ENCODE assay signal across 12 mouse cellular contexts in the genomic region with DNA sequence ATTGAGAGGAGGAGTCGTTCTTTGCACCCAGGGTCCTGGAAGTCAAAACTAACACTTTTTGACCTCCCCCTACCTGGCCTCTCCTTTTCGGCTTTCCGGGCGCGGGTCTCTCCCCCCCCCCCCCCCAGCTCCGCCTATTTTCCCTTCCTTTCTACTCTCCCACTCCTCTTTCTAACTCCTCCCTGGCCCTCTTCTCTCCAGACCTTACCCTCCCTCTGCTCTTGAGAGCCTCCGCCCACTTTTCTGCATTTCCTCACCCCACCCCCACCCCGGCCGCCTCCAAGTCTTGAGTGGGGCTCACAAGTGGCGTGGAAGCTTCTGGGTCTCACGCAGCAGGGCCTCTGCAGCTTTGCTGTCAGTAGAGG. TPM values are rescaled to one million over a fixed set of nuclear protein-coding genes. Genes with fewer than 3 reads are reported as not detected.
DNase-seq lines count a peak whose midpoint lies in the region; ATAC-seq and TF ChIP-seq lines count a peak whose summit lies in the region.
"Had no signal": no experiment of that assay in that cellular context is flagged by ENCODE, and none has a peak within 500 bp of the region (broad histone marks: within the 10 kb centered on the region; RNA-seq: fewer than 3 reads in every experiment).

No protein-coding gene starts in this region.

- H3K4me1 ChIP-seq in kidney, embryonic 14.5 days (ENCODE audit: control insufficient read depth, insufficient read depth, low read length): peaks cover 6% of the 10 kb centered on the region; the same call in 1 of the 2 replicates
- H3K4me1 ChIP-seq in forebrain, embryonic 16.5 days (replicated peaks; ENCODE audit: control insufficient read depth, insufficient read depth, low read length): peaks cover 16% of the 10 kb centered on the region
- 0 out of 2 replicates have a peak, but pooled peaks cover 5% of the 10 kb centered on the region for H3K4me1 ChIP-seq in limb, embryonic 14.5 days (ENCODE audit: control insufficient read depth, insufficient read depth, low read length)
- H3K4me1 ChIP-seq in stomach, postnatal 0 days (replicated peaks; ENCODE audit: control insufficient read depth, insufficient read depth): no peaks in the 10 kb centered on the region

- no peak for DNase-seq in kidney, adult 11 months
- no peak for DNase-seq in limb, embryonic 14.5 days (ENCODE audit: low spot score)
- no peak for DNase-seq in stomach, postnatal 0 days (ENCODE audit: low spot score)
- DNase-seq in lung, postnatal 14 days: no peak
- no peak for DNase-seq in layer of hippocampus, postnatal 36 days
- no peak for DNase-seq in gastrocnemius, postnatal 25 days
- DNase-seq: heart, postnatal 4 days; lung, postnatal 10 days had no signal

- no peak for TF ChIP-seq POLR2A in limb, embryonic 14.5 days (IDR thresholded peaks at IDR 0.05; ENCODE audit: borderline replicate concordance, extremely low read depth, insufficient read depth, insufficient read length)

- no peak for ATAC-seq in kidney, embryonic 14.5 days (ENCODE audit: low FRiP score, low TSS enrichment)
- no peak for ATAC-seq in forebrain, embryonic 16.5 days
- ATAC-seq in limb, embryonic 14.5 days (ENCODE audit: low FRiP score, low read depth): no peak
- ATAC-seq in stomach, postnatal 0 days (ENCODE audit: low FRiP score, low TSS enrichment): no peak
- ATAC-seq: CD4-positive, CD25-positive, alpha-beta regulatory T cell, adult 4 months had no signal

- H3K9ac ChIP-seq in kidney, embryonic 14.5 days (ENCODE audit: low read depth, low read length): no peak overlapping the region
- no peak overlapping the region; the same call in 1 of the 2 replicates for H3K9ac ChIP-seq in forebrain, embryonic 16.5 days (replicated peaks; ENCODE audit: low read depth, low read length)
- H3K9ac ChIP-seq in limb, embryonic 14.5 days (ENCODE audit: low read depth, low read length, severe bottlenecking): no peak overlapping the region
- H3K9ac ChIP-seq in stomach, postnatal 0 days (ENCODE audit: low read length): no peak overlapping the region

- no peak for TF ChIP-seq CTCF in stomach, postnatal 0 days (IDR thresholded peaks at IDR 0.05; ENCODE audit: low read depth)

- H3K4me2 ChIP-seq in kidney, embryonic 14.5 days (replicated peaks; ENCODE audit: low read depth, low read length): no peak overlapping the region; the same call in 1 of the 2 replicates
- H3K4me2 ChIP-seq in forebrain, embryonic 16.5 days (ENCODE audit: low read length): peak overlapping the region; percentile 65
- H3K4me2 ChIP-seq in limb, embryonic 14.5 days (replicated peaks; ENCODE audit: low read depth, low read length, severe bottlenecking): peak overlapping the region; percentile 60
- peak overlapping the region; percentile 38; the same call in 1 of the 2 replicates for H3K4me2 ChIP-seq in stomach, postnatal 0 days (replicated peaks; ENCODE audit: low read depth)

- no peaks in the 10 kb centered on the region for H3K36me3 ChIP-seq in kidney, embryonic 14.5 days (ENCODE audit: control insufficient read depth, insufficient read depth, low read length)
- no peaks in the 10 kb centered on the region for H3K36me3 ChIP-seq in forebrain, embryonic 16.5 days (ENCODE audit: control insufficient read depth, insufficient read depth)
- no peaks in the 10 kb centered on the region for H3K36me3 ChIP-seq in limb, embryonic 14.5 days (ENCODE audit: control insufficient read depth, insufficient read depth, low read length)
- H3K36me3 ChIP-seq in stomach, postnatal 0 days (ENCODE audit: control insufficient read depth, insufficient read depth, low read length): no peaks in the 10 kb centered on the region

- peaks cover 74% of the 10 kb centered on the region for H3K27me3 ChIP-seq in kidney, embryonic 14.5 days (ENCODE audit: control insufficient read depth, insufficient read depth, low read length)
- H3K27me3 ChIP-seq in forebrain, embryonic 16.5 days (replicated peaks; ENCODE audit: control insufficient read depth, insufficient read depth, low read length): peaks cover 65% of the 10 kb centered on the region
- H3K27me3 ChIP-seq in limb, embryonic 14.5 days (ENCODE audit: control insufficient read depth, insufficient read depth, low read length): peaks cover 67% of the 10 kb centered on the region
- H3K27me3 ChIP-seq in stomach, postnatal 0 days (ENCODE audit: control insufficient read depth, insufficient read depth, low read length): peaks cover 27% of the 10 kb centered on the region

- H3K9me3 ChIP-seq in kidney, embryonic 14.5 days (ENCODE audit: control insufficient read depth, low read length): no peaks in the 10 kb centered on the region
- no peaks in the 10 kb centered on the region for H3K9me3 ChIP-seq in forebrain, embryonic 16.5 days (ENCODE audit: control insufficient read depth, low read length)
- H3K9me3 ChIP-seq in limb, embryonic 14.5 days (ENCODE audit: control insufficient read depth, low read length): no peaks in the 10 kb centered on the region
- no peaks in the 10 kb centered on the region for H3K9me3 ChIP-seq in stomach, postnatal 0 days (ENCODE audit: control insufficient read depth, low read length)

- H3K27ac ChIP-seq in kidney, embryonic 14.5 days (ENCODE audit: low read depth, low read length): no peak overlapping the region
- no peak overlapping the region for H3K27ac ChIP-seq in forebrain, embryonic 16.5 days (ENCODE audit: low read length)
- no peak overlapping the region for H3K27ac ChIP-seq in limb, embryonic 14.5 days (replicated peaks; ENCODE audit: low read depth, low read length)
- H3K27ac ChIP-seq in stomach, postnatal 0 days (replicated peaks): no peak overlapping the region
- H3K27ac ChIP-seq: left cerebral cortex, adult 2 months had no signal

- TF ChIP-seq EP300 in stomach, postnatal 0 days (optimal IDR thresholded peaks at IDR 0.05): no peak

- WGBS in kidney, embryonic 14.5 days: 2% methylated on average over 8 of the region's 11 CpGs
- 1% methylated on average over 10 of the region's 11 CpGs for WGBS in forebrain, embryonic 16.5 days
- WGBS in limb, embryonic 14.5 days: 0% methylated on average over 8 of the region's 11 CpGs
- WGBS in stomach, postnatal 0 days: 2% methylated on average over 7 of the region's 11 CpGs

- H3K4me3 ChIP-seq in kidney, embryonic 14.5 days (ENCODE audit: low read length): peak overlapping the region; percentile 36; the same call in 1 of the 2 replicates
- H3K4me3 ChIP-seq in forebrain, embryonic 16.5 days (replicated peaks; ENCODE audit: low read length): peak overlapping the region; percentile 45
- H3K4me3 ChIP-seq in limb, embryonic 14.5 days (replicated peaks; ENCODE audit: low read length): peak overlapping the region; percentile 37
- H3K4me3 ChIP-seq in stomach, postnatal 0 days (ENCODE audit: low read depth, low read length): no peak overlapping the region
- H3K4me3 ChIP-seq: left cerebral cortex, adult 2 months had no signal

RNA-seq across cellular contexts. Expression of gene Chat, which starts 0.3 kb away (rescaled TPM):
- 0.08 TPM in 1 of 2 replicates, not detected in the other for polyA plus RNA-seq in kidney, embryonic 14.5 days (2014; fragmentation: Nextera tagmentation; extraction: Ambion mirVana)
- 0.09 and 0.77 TPM in 2 replicates for polyA plus RNA-seq in forebrain, embryonic 16.5 days (2015; fragmentation: Nextera tagmentation; extraction: Ambion mirVana)
- 0.03 TPM in 1 of 2 replicates, not detected in the other for polyA plus RNA-seq in limb, embryonic 14.5 days (2012; rRNA removed)
- polyA plus RNA-seq in limb, embryonic 14.5 days (2014; fragmentation: Nextera tagmentation; extraction: Ambion mirVana): not detected in 2 replicates
- polyA plus RNA-seq in stomach, postnatal 0 days (2015; fragmentation: Nextera tagmentation; extraction: Ambion mirVana): 0.17 and 0.30 TPM in 2 replicates
- total RNA-seq in layer of hippocampus, postnatal 36 days (2021): not detected
- total RNA-seq in gastrocnemius, postnatal 25 days (2021): not detected
- total RNA-seq: heart, postnatal 4 days had no signal
- polyA plus RNA-seq: CD4-positive, CD25-positive, alpha-beta regulatory T cell, adult 4 months had no signal

RNA-seq across cellular contexts. Expression of gene Slc18a3, which starts 0.8 kb away (rescaled TPM):
- polyA plus RNA-seq in kidney, embryonic 14.5 days (2014; fragmentation: Nextera tagmentation; extraction: Ambion mirVana): not detected in 2 replicates
- polyA plus RNA-seq in forebrain, embryonic 16.5 days (2015; fragmentation: Nextera tagmentation; extraction: Ambion mirVana): 1.6 and 2.6 TPM in 2 replicates
- 0.04 and 0.14 TPM in 2 replicates for polyA plus RNA-seq in limb, embryonic 14.5 days (2012; rRNA removed)
- not detected in 2 replicates for polyA plus RNA-seq in limb, embryonic 14.5 days (2014; fragmentation: Nextera tagmentation; extraction: Ambion mirVana)
- polyA plus RNA-seq in stomach, postnatal 0 days (2015; fragmentation: Nextera tagmentation; extraction: Ambion mirVana): 3.8 and 3.9 TPM in 2 replicates
- not detected for total RNA-seq in layer of hippocampus, postnatal 36 days (2021)
- not detected for total RNA-seq in gastrocnemius, postnatal 25 days (2021)
- polyA plus RNA-seq: CD4-positive, CD25-positive, alpha-beta regulatory T cell, adult 4 months had no signal

RNA-seq across cellular contexts. Expression of gene Ercc6, which starts 47.8 kb away (rescaled TPM):
- polyA plus RNA-seq in kidney, embryonic 14.5 days (2014; fragmentation: Nextera tagmentation; extraction: Ambion mirVana): 15.9 and 23.6 TPM in 2 replicates
- polyA plus RNA-seq in forebrain, embryonic 16.5 days (2015; fragmentation: Nextera tagmentation; extraction: Ambion mirVana): 31.8 and 36.9 TPM in 2 replicates
- polyA plus RNA-seq in limb, embryonic 14.5 days (2012; rRNA removed): 12.2 and 12.8 TPM in 2 replicates
- polyA plus RNA-seq in limb, embryonic 14.5 days (2014; fragmentation: Nextera tagmentation; extraction: Ambion mirVana): 15.0 and 19.3 TPM in 2 replicates
- polyA plus RNA-seq in stomach, postnatal 0 days (2015; fragmentation: Nextera tagmentation; extraction: Ambion mirVana): 8.4 and 9.0 TPM in 2 replicates
- total RNA-seq in layer of hippocampus, postnatal 36 days (2021): 10 to 100 TPM; 21.6 to 26.7 TPM
- 1 to 10 TPM; 3.8 to 4.0 TPM for total RNA-seq in gastrocnemius, postnatal 25 days (2021)
